Mouse (Mus musculus) heart, embryonic 12.5 days (tissue): ENCODE measurements at regions not wholly inside any gene's neighbourhood (a gene's known extent, or its start where the extent isn't known, plus 50 kb on each side); places are given as distances from the start of the nearest gene placed in this dataset.

ENCODE experiments used
- ATAC-seq: fragments of 200-750 bp; cut with Nextera tagmentation; 2 replicates; pipeline ENCODE4 v1.8.0; 2017; ENCODE audit warnings: moderate TSS enrichment, moderate library complexity; ENCODE audit not compliant: insufficient number of reproducible peaks, low FRiP score
- H3K27ac ChIP-seq: fragments of 300-500 bp; sonication (generic); 2 replicates; pipeline ENCODE4 v1.5.1; 2016; ENCODE audit warnings: mild to moderate bottlenecking, moderate library complexity; ENCODE audit not compliant: poor library complexity, severe bottlenecking
- H3K27me3 ChIP-seq: fragments of 300-500 bp; sonication (generic); replicated peaks from 2 replicates; pipeline ENCODE4 v1.6.1; 2016; ENCODE audit warnings: mild to moderate bottlenecking, moderate library complexity
- H3K36me3 ChIP-seq: fragments of 300-500 bp; sonication (generic); 2 replicates; pipeline ENCODE4 v1.6.1; 2016; ENCODE audit warnings: mild to moderate bottlenecking, moderate library complexity
- H3K4me1 ChIP-seq: fragments of 300-500 bp; sonication (generic); replicated peaks from 2 replicates; pipeline ENCODE4 v1.6.1; 2016; ENCODE audit warnings: mild to moderate bottlenecking
- H3K4me2 ChIP-seq: fragments of 300-500 bp; sonication (generic); 2 replicates; pipeline ENCODE4 v1.6.1; 2016; ENCODE audit warnings: mild to moderate bottlenecking, moderate library complexity
- H3K4me3 ChIP-seq: fragments of 300-500 bp; sonication (generic); 2 replicates; pipeline ENCODE4 v1.5.1; 2016; ENCODE audit warnings: mild to moderate bottlenecking
- H3K9ac ChIP-seq: fragments of 300-500 bp; sonication (generic); 2 replicates; pipeline ENCODE4 v1.6.1; 2016; ENCODE audit warnings: mild to moderate bottlenecking, moderate library complexity
- H3K9me3 ChIP-seq: fragments of 300-500 bp; sonication (generic); replicated peaks from 2 replicates; pipeline ENCODE4 v1.6.1; 2016; ENCODE audit warnings: mild to moderate bottlenecking, moderate library complexity
- WGBS: fragments of 180-500 bp; shearing (Covaris S2); methylation state at CpG from one replicate; pipeline ENCODE4 v1.1.7; 2016; 5-methylcytosine and 5-hydroxymethylcytosine counted together

DNA sequence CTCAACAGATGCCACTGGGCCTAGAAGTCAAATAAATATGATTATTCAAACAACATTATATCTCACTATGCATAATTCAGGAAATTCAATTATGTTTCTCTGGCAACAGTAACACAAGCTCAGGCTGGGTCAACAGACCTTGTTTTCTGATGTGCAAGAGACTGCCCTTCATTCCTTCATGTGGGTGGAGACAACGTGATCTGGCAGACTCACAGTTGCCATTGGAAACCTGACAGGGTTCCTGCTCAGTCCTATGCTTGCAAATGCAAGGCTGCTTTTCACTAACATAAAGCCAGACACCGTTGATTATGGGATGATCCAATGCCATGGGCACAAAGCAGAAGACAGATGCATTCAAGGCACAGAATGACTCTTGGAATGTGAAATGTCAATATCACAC, 361.5 kb upstream of the Npvf start:
- ATAC-seq = no peak
- no peaks in the 10 kb centered on the region for H3K9me3 ChIP-seq
- H3K36me3 ChIP-seq = no peaks in the 10 kb centered on the region
- H3K9ac ChIP-seq = no peak overlapping the region
- H3K4me3 ChIP-seq = no peak overlapping the region
- H3K4me1 ChIP-seq = peaks cover 8% of the 10 kb centered on the region
- no peak overlapping the region for H3K4me2 ChIP-seq
- H3K27ac ChIP-seq = no peak overlapping the region
- H3K27me3 ChIP-seq = no peaks in the 10 kb centered on the region
- WGBS = 77% methylated on average over 2 of the region's 2 CpGs

DNA sequence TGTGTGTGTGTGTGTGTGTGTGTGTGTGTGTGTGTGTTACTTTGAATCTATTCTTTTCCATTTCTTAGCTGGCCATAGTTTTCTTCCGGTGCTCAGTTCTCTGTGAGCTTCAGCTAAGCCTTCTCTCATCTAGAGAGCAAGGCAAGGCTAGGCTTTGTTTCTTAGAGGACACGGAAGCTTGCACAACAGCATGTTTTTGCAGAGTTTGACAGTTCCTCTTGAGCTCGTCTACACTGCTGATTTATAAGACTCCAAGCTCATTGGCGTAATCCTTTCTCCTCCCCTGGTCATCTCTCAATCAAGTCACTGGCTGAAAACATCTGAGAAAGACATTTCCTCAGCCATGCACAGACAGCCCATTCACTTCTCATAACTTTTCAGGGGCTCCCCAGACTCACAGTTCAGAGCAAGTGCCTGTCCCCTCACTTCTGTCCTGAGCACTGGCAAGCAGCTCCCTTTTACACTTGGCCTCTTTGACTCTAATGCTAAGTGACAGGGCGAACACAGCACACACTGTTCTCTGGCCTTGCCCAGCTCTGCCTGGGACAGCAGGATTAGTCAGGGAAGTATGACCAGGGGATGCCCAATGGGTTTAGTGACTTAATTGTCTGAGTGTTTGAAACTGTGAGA, 362.3 kb upstream of the Npvf start:
- H3K4me2 ChIP-seq = no peak overlapping the region
- no peak overlapping the region for H3K27ac ChIP-seq
- ATAC-seq = no peak
- H3K9ac ChIP-seq = no peak overlapping the region
- no peaks in the 10 kb centered on the region for H3K27me3 ChIP-seq
- no peaks in the 10 kb centered on the region for H3K9me3 ChIP-seq
- H3K4me1 ChIP-seq = peaks cover 8% of the 10 kb centered on the region
- no peaks in the 10 kb centered on the region for H3K36me3 ChIP-seq
- no peak overlapping the region for H3K4me3 ChIP-seq
- 63% methylated on average over 5 of the region's 5 CpGs for whole genome bisulfite sequencing

DNA sequence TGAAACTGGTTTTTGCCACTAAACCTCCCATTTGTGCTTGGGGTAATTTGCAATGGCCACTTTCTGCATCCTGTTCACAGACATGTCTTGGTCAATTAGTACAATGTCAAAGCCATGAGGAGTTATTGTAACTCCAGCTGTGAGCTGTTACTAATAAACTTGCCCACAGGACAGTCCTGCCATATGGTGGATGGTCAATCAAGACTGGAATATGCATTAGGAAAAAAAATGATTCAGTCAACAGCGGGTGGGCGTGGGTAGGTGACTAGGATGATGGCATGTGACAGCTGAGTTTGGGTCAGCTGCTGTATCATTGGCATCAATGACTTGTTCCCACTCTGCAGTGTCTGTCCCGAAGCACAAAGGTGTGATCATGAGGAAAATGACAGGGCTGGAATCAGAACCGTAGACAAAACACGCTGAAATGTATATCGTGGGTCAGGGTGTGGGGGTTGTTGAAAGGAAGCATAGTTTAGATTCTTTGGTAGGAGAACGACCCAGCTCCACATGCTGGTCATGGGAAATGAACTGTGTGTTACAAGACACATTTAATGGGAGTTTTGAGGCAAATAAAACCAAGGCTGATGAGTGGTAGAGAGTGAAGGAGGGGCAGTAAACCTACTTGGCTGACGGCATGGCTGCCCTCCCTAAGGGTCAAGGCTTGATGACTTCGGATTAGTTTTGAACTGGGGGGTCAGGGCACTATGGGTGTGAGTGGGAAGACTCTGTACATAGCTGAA, 363.2 kb upstream of the Npvf start:
- no peak overlapping the region for H3K4me2 ChIP-seq

DNA sequence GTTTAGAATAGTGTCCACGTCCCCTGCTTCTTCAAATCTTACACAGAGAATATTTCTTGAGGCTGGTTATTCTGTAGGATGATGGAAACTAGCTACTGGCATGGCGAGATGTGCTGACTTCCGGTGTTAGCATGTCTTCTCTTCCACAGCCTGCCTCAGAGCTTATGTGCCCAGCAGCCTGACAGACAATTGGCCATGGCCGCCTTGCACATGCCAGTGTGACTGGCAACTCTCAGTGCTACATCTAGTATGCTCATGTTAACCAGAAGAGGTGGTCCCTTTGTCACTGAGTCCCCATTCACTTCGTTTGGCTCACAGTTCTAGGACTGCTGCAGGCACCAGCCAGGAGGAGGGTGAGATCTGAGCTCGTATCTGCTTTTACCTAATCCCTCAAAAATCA, 367.0 kb upstream of the Npvf start:
- no peaks in the 10 kb centered on the region for H3K27me3 ChIP-seq
- peaks cover 11% of the 10 kb centered on the region; the same call in 1 of the 2 replicates for H3K4me1 ChIP-seq
- H3K4me2 ChIP-seq = no peak overlapping the region
- no peaks in the 10 kb centered on the region for H3K36me3 ChIP-seq
- H3K4me3 ChIP-seq = no peak overlapping the region
- no peak for ATAC-seq
- H3K9ac ChIP-seq = no peak overlapping the region
- no peak overlapping the region for H3K27ac ChIP-seq
- WGBS = 81% methylated on average over 6 of the region's 6 CpGs
- no peaks in the 10 kb centered on the region for H3K9me3 ChIP-seq

More for the DNA sequence above, 363.2 kb upstream of the Npvf start:
- Histone ChIP-seq H3K27me3 (no peaks in the 10 kb centered on the region), H3K9me3 (no peaks in the 10 kb centered on the region), H3K9ac (no peak overlapping the region), H3K4me1 (peaks cover 1% of the 10 kb centered on the region), H3K36me3 (no peaks in the 10 kb centered on the region), H3K27ac (0 out of 2 replicates have a peak overlapping the region, but pooled peaks have one; percentile 26), H3K4me3 (no peak overlapping the region)
- WGBS = 75% methylated on average over 9 of the region's 9 CpGs
- no peak for ATAC-seq

DNA sequence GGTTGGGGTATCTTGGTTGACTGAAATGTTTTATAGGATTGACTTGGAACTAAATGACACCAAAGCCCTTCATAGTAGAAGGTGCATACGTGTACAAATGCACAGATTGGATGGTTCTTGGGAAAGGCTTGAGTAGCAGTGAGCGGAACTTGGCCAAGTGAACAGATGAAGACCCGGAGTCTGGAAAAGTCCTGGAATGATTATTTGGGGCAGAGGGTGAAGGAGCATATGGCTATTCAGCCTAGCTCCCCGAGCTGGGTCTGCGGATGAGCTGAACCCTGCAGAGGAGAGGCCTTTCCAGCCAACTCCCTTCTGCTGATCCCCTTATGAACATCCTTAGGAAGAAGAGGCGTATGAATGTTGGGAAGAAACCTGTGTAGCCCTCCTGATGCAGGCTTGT, 369.1 kb upstream of the Npvf start:
- H3K4me1 ChIP-seq = peaks cover 13% of the 10 kb centered on the region; the same call in 1 of the 2 replicates
- no peaks in the 10 kb centered on the region for H3K9me3 ChIP-seq
- H3K4me3 ChIP-seq = no peak overlapping the region
- H3K36me3 ChIP-seq = no peaks in the 10 kb centered on the region
- no peak for ATAC-seq
- no peak overlapping the region for H3K4me2 ChIP-seq
- H3K27me3 ChIP-seq = no peaks in the 10 kb centered on the region
- H3K9ac ChIP-seq = no peak overlapping the region
- WGBS = 88% methylated on average over 6 of the region's 6 CpGs
- no peak overlapping the region for H3K27ac ChIP-seq

DNA sequence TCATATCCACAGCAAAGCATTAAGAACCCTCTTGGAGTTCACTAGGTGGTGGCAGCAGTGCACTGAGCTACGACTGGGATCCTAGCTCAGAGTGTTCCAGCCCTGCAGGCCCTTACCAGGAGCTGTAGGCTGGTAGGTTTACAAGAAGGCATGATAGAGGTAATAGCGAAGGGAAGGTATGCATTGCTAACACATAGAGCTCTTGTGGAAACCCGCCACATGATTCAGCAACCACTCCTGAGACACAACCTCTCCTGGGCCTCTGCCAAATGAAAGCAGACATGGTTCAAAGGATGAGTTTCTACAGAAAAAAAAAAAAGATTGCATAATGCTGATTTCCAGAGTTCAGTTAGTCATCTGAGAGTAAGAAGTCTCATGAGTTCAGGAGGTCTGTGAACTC, 370.5 kb upstream of the Npvf start:
- WGBS = 63% methylated on average over 3 of the region's 3 CpGs
- Histone ChIP-seq H3K9me3 (no peaks in the 10 kb centered on the region), H3K4me3 (no peak overlapping the region), H3K36me3 (no peaks in the 10 kb centered on the region), H3K9ac (no peak overlapping the region), H3K4me1 (peaks cover 18% of the 10 kb centered on the region; the same call in 1 of the 2 replicates), H3K27me3 (0 out of 2 replicates have a peak, but pooled peaks cover under 1% of the 10 kb centered on the region), H3K27ac (no peak overlapping the region), H3K4me2 (no peak overlapping the region)
- no peak for ATAC-seq

DNA sequence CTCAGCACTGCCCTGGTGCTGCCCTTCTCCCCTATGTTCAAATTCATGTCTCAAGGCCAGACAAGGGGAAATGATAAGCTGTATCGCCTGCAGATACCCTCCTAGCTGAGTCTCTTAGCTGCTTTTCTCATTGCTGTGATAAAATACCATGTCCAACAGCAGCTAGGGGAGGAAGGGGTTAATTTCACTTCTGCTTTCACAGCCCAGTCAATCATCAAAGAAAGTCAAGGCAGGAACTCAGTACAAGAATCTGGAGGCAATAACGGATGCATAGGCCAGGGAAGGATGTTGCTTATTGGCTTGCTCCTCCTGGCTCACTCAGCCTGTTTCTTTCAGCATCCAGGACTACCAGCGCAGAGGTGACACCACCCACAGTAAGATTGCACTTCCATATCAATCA, 371.2 kb upstream of the Npvf start:
- H3K27me3 ChIP-seq = 0 out of 2 replicates have a peak, but pooled peaks cover 3% of the 10 kb centered on the region
- no peak overlapping the region for H3K27ac ChIP-seq
- ATAC-seq = no peak
- H3K4me1 ChIP-seq = peaks cover 18% of the 10 kb centered on the region; the same call in 1 of the 2 replicates
- WGBS = 47% methylated on average over 3 of the region's 3 CpGs
- H3K4me2 ChIP-seq = no peak overlapping the region
- H3K9me3 ChIP-seq = no peaks in the 10 kb centered on the region
- no peaks in the 10 kb centered on the region for H3K36me3 ChIP-seq
- no peak overlapping the region for H3K4me3 ChIP-seq
- no peak overlapping the region for H3K9ac ChIP-seq

DNA sequence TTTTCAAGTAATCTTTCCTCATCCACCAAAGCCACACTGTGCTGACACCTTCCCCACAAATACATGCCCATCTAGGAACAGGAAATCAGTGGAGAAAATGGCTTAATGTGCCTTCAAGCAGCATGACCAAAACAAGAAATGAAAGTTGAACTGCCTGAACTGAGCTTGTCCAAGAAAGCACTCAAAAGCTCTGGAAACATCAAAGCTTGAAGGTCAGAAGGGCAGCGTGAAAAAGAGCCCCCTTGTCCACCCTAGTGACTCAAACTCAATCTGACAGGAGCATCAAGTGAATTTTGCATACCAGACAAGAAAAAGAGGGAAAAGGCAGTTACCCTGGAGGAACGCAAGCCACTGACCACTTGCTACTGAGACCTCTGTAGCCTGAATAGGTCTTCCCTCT, 373.1 kb upstream of the Npvf start:
- WGBS = 72% methylated on average over 2 of the region's 2 CpGs
- no peak for ATAC-seq
- H3K27ac ChIP-seq = no peak overlapping the region
- no peaks in the 10 kb centered on the region for H3K36me3 ChIP-seq
- H3K9ac ChIP-seq = no peak overlapping the region
- H3K4me1 ChIP-seq = peaks cover 18% of the 10 kb centered on the region; the same call in 1 of the 2 replicates
- H3K4me3 ChIP-seq = no peak overlapping the region
- no peaks in the 10 kb centered on the region for H3K9me3 ChIP-seq
- 0 out of 2 replicates have a peak, but pooled peaks cover 3% of the 10 kb centered on the region for H3K27me3 ChIP-seq
- H3K4me2 ChIP-seq = no peak overlapping the region

DNA sequence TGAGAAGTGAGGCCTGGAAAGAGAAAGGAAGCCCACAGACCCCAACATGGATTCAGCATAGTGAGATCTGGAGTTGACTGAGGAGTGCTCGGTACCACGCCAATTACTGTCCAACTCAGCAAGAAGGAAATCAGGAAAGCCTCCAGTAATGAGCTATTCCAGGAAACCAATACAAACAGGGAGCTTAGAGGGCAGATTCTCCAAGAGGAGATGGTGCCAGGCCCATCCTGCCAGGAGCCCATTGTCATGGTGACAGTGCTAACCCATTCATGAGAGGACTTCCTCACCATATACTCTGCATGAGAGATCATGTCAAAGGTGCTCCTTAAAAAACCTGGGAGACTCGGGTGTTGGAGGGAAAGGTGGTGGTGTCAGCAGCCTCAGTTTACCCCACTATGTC, 375.3 kb upstream of the Npvf start:
- H3K9ac ChIP-seq = no peak overlapping the region
- 85% methylated on average over 3 of the region's 3 CpGs for WGBS
- H3K36me3 ChIP-seq = no peaks in the 10 kb centered on the region
- H3K27me3 ChIP-seq = 0 out of 2 replicates have a peak, but pooled peaks cover 3% of the 10 kb centered on the region
- no peak overlapping the region for H3K27ac ChIP-seq
- H3K4me1 ChIP-seq = peaks cover 28% of the 10 kb centered on the region
- H3K4me2 ChIP-seq = no peak overlapping the region
- no peak overlapping the region for H3K4me3 ChIP-seq
- ATAC-seq = no peak
- no peaks in the 10 kb centered on the region for H3K9me3 ChIP-seq

DNA sequence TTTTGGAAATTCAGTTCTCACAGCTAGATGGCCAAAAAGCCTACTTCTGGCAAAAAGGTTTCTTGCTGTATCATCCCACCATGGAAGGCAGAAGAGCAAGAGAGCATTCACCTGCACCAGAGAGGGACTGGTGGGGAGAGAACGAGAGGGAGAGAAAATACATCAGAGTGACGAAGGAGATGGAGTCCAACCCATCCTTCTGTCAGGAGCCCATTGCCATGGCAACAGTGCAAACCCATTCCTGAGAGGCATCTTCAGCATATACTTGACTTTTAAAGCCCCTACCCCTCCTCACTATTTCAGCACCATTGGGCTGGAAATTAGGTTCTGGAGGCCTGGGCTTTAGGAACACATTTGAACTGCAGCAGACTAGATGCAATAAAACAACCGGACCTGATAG, 375.7 kb upstream of the Npvf start:
- Histone ChIP-seq H3K4me1 (peaks cover 24% of the 10 kb centered on the region), H3K9me3 (no peaks in the 10 kb centered on the region), H3K4me2 (no peak overlapping the region), H3K27me3 (0 out of 2 replicates have a peak, but pooled peaks cover 3% of the 10 kb centered on the region), H3K27ac (no peak overlapping the region), H3K4me3 (no peak overlapping the region), H3K9ac (no peak overlapping the region), H3K36me3 (no peaks in the 10 kb centered on the region)
- ATAC-seq = no peak
- 93% methylated on average over 3 of the region's 3 CpGs for WGBS

DNA sequence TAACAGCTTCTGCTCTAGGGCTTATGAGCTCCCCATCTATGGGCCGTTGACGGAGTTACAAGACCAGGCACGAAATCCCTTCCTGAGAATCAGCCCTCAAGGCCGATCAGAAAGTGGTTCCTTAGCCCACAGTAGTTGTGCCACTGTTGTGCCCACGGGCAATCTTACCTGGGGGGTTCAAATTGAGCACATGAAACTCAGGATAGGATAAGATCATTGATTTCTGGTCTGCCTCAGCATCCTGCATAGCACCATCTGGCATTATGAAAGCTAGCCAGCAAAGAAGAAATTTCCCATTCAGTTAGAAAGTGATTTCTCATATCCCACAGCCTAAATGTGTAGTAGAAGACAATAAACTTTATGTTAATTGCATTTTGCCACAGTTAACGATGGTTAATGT, 379.6 kb upstream of the Npvf start:
- H3K9ac ChIP-seq = no peak overlapping the region
- H3K4me2 ChIP-seq = no peak overlapping the region
- no peaks in the 10 kb centered on the region for H3K9me3 ChIP-seq
- peaks cover 10% of the 10 kb centered on the region for H3K4me1 ChIP-seq
- H3K36me3 ChIP-seq = no peaks in the 10 kb centered on the region
- no peak overlapping the region for H3K4me3 ChIP-seq
- no peak overlapping the region for H3K27ac ChIP-seq
- no peak for ATAC-seq
- WGBS = 81% methylated on average over 6 of the region's 6 CpGs
- H3K27me3 ChIP-seq = 0 out of 2 replicates have a peak, but pooled peaks cover 3% of the 10 kb centered on the region
